Mouse (Mus musculus): ENCODE data around the gene Sh3d19.

DNA sequence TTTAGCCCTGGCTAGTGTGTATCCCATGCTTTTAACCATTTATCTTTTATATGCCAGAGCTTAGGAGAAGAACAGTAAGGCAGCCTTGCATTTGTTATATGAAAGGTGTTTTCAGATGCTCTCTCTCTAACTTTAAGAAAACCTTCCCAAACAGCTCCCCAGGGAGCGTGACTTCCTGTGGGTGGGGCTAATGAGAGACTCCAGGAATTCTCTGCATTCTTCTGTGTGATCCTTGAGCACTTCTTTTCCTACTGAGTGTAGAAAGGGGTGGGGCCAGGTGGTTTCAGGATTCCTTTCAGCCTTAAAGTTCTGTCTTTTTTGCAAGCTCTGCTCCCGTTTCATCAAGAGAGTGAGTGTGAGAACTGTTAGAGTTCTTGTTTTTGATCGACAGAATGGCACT is 39.7 kb downstream of the Sh3d19 start:
- TF ChIP-seq POLR2A (IDR thresholded peaks at IDR 0.05; ENCODE audit: borderline replicate concordance, extremely low read depth, low read depth, low read length) (no peak), CTCF (IDR thresholded peaks at IDR 0.05; ENCODE audit: insufficient read depth, low read length) (no peak)

Measured in lung, adult 2 months (tissue).